Mouse (Mus musculus): ENCODE data around the gene Vax2.

Gene Vax2

GRCm38 (mm10) chr6:83711725-83712475 lies 836 bp downstream of the Vax2 start:
- in situ Hi-C loops (cut with MseI, MboI): no loop called here

GRCm38 (mm10) chr6:83713271-83714136 lies 2.4 kb downstream of the Vax2 start:
- in situ Hi-C loops (cut with MseI, MboI): no loop called here

GRCm38 (mm10) chr6:83714221-83715123 lies 3.4 kb downstream of the Vax2 start:
- in situ Hi-C loops (cut with MseI, MboI): no loop called here

- in situ Hi-C loops (cut with MseI, MboI): no loop called here
Observed at GRCm38 (mm10) chr6:83715461-83716196, 4.6 kb downstream of the Vax2 start.

GRCm38 (mm10) chr6:83717026-83717425 lies 6.0 kb downstream of the Vax2 start:
- in situ Hi-C loops (cut with MseI, MboI): no loop called here

GRCm38 (mm10) chr6:83722526-83722925 lies 11.5 kb downstream of the Vax2 start:
- in situ Hi-C loops (cut with MseI, MboI): no loop called here

GRCm38 (mm10) chr6:83727178-83727577 lies 16.1 kb downstream of the Vax2 start:
- in situ Hi-C loops (cut with MseI, MboI): no loop called here

GRCm38 (mm10) chr6:83728488-83728887 lies 17.4 kb downstream of the Vax2 start:
- in situ Hi-C loops (cut with MseI, MboI): no loop called here

- in situ Hi-C loops (cut with MseI, MboI): no loop called here
Observed at GRCm38 (mm10) chr6:83729350-83729970, 18.4 kb downstream of the Vax2 start.

- in situ Hi-C loops (cut with MseI, MboI): loop anchor here in 1 of 2 experiments (5.0 kb wide), 1 partner anchor 39 kb away; no protein-coding TSS in a partner anchor
Observed at GRCm38 (mm10) chr6:83731128-83731527, 20.1 kb downstream of the Vax2 start.

- in situ Hi-C loops (cut with MseI, MboI): loop anchor here in 1 of 2 experiments (5.0 kb wide), 1 partner anchor 50 kb away; no protein-coding TSS in a partner anchor
Observed at GRCm38 (mm10) chr6:83737311-83737710, 26.2 kb downstream of the Vax2 start.

- in situ Hi-C loops (cut with MseI, MboI): loop anchor here in 1 of 2 experiments (5.0 kb wide), 1 partner anchor 51 kb away; no protein-coding TSS in a partner anchor
Observed at GRCm38 (mm10) chr6:83738596-83738995, 27.5 kb downstream of the Vax2 start.

GRCm38 (mm10) chr6:83742761-83743160 lies 31.7 kb downstream of the Vax2 start, which contains the start of gene Atp6v1b1:
Gene Atp6v1b1 (plus strand): TSS chr6:83742990.
- in situ Hi-C loops (cut with MseI, MboI): no loop called here

GRCm38 (mm10) chr6:83743212-83743611 lies 32.1 kb downstream of the Vax2 start:
- in situ Hi-C loops (cut with MseI, MboI): no loop called here

GRCm38 (mm10) chr6:83744126-83744525 lies 33.1 kb downstream of the Vax2 start:
- in situ Hi-C loops (cut with MseI, MboI): no loop called here

- in situ Hi-C loops (cut with MseI, MboI): no loop called here
Observed at GRCm38 (mm10) chr6:83744557-83744956, 33.5 kb downstream of the Vax2 start.

- in situ Hi-C loops (cut with MseI, MboI): no loop called here
Observed at GRCm38 (mm10) chr6:83745466-83745865, 34.4 kb downstream of the Vax2 start.

GRCm38 (mm10) chr6:83749286-83749685 lies 38.2 kb downstream of the Vax2 start:
- in situ Hi-C loops (cut with MseI, MboI): no loop called here

GRCm38 (mm10) chr6:83750171-83750684 lies 39.2 kb downstream of the Vax2 start:
- in situ Hi-C loops (cut with MseI, MboI): no loop called here

- in situ Hi-C loops (cut with MseI, MboI): no loop called here
Observed at GRCm38 (mm10) chr6:83756051-83756450, 45.0 kb downstream of the Vax2 start.
